Mouse (Mus musculus) CH12.LX (cell line): ENCODE data around the gene Speer4d. TPM values are rescaled to one million over a fixed set of nuclear protein-coding genes. Genes with fewer than 3 reads are reported as not detected.
"Not testable (repeated sequence)": the region's sequence is repeated elsewhere in the genome, so short reads cannot be mapped to it uniquely, and the experiment has no call there.

Experiments
- DNase-seq: peaks from one replicate; pipeline ENCODE4 v3.0.0-alpha.2; 2013; ENCODE audit errors: extremely low read depth
- H3K27ac ChIP-seq: 2 replicates; pipeline ENCODE4 v1.5.1; 2012; ENCODE audit warnings: low read depth, mild to moderate bottlenecking, control low read depth, moderate library complexity; ENCODE audit not compliant: insufficient read depth
- H3K27me3 ChIP-seq: replicated peaks from 2 replicates; pipeline ENCODE3; 2012; ENCODE audit warnings: inconsistent platforms
- H3K36me3 ChIP-seq, 2 experiments: replicated peaks in 1 of 2; 2 replicates each; pipeline versions ENCODE3 to v1.6.1; 2012; ENCODE audit warnings: inconsistent platforms in 1 of 2, low read length in 1 of 2, mild to moderate bottlenecking in 1 of 2, mixed read lengths in 1 of 2, moderate library complexity in 1 of 2; ENCODE audit not compliant: control insufficient read depth in 1 of 2, insufficient read depth in 1 of 2
- H3K4me1 ChIP-seq, 2 experiments: 2 replicates each; pipeline ENCODE4 v1.6.1; 2012; ENCODE audit warnings: inconsistent platforms in 1 of 2, moderate library complexity in 1 of 2; ENCODE audit not compliant: insufficient read depth in 2 of 2, control insufficient read depth in 1 of 2
- H3K4me2 ChIP-seq: 2 replicates; pipeline ENCODE4 v1.6.1; 2012; ENCODE audit warnings: low read depth, mild to moderate bottlenecking, control low read depth; ENCODE audit not compliant: poor library complexity, insufficient read depth, severe bottlenecking
- H3K4me3 ChIP-seq, 3 experiments: fragments of 150-350 bp in 1 of 3; sonication (generic) in 1 of 3; replicated peaks in 1 of 3; 2 replicates each; pipeline versions ENCODE3 to v1.5.1; 2011 to 2012; ENCODE audit warnings: low read depth in 2 of 3, low read length in 2 of 3, mild to moderate bottlenecking in 2 of 3, moderate library complexity in 2 of 3, control low read depth in 1 of 3, improper control_type of control experiment in 1 of 3, inconsistent platforms in 1 of 3, mixed read lengths in 1 of 3; ENCODE audit not compliant: poor library complexity in 1 of 3
- H3K79me2 ChIP-seq: replicated peaks from 2 replicates; pipeline ENCODE4 v1.6.1; 2012; ENCODE audit warnings: mild to moderate bottlenecking, moderate library complexity; ENCODE audit not compliant: control insufficient read depth, poor library complexity, insufficient read depth, severe bottlenecking; ENCODE audit errors: extremely low read depth
- H3K9ac ChIP-seq: 2 replicates; pipeline ENCODE4 v1.6.1; 2012; ENCODE audit warnings: low read depth, mild to moderate bottlenecking, control low read depth, moderate library complexity; ENCODE audit not compliant: insufficient read depth
- H3K9me3 ChIP-seq: replicated peaks from 2 replicates; pipeline ENCODE3; 2012; ENCODE audit warnings: low read length, inconsistent platforms, mixed read lengths
- CTCF ChIP-seq, 2 experiments: IDR thresholded peaks in 1 of 2; conservative IDR thresholded peaks in 1 of 2; 2 replicates each; pipeline ENCODE4 v1.5.1; 2011 to 2012; ENCODE audit warnings: low read depth in 2 of 2, low read length in 2 of 2, improper control_type of control experiment in 1 of 2, inconsistent platforms in 1 of 2, mild to moderate bottlenecking in 1 of 2, moderate library complexity in 1 of 2
- RAD21 ChIP-seq: IDR thresholded peaks from 2 replicates; pipeline ENCODE4 v1.6.1; 2011; ENCODE audit warnings: low read depth, mild to moderate bottlenecking, low read length, improper control_type of control experiment, moderate library complexity
- ZNF384 ChIP-seq: IDR thresholded peaks from 2 replicates; pipeline ENCODE4 v1.6.1; 2012; ENCODE audit warnings: low read depth, low read length, improper control_type of control experiment, inconsistent platforms
- dilution Hi-C: fragments of 300-500 bp; cut with MboI; formaldehyde crosslinking; loops from 2 replicates; pipeline ENCODE4 v1.14.3; 2020; ENCODE audit warnings: low sequenced_read_pairs; ENCODE audit not compliant: extremely low pct_unique_long_range_greater_than_20kb, extremely low pct_ligation_motif_present
- in situ Hi-C: fragments of 300-500 bp; cut with MboI; formaldehyde crosslinking; loops from 3 replicates; pipeline ENCODE4 v1.14.3; 2019; ENCODE audit warnings: low sequenced_read_pairs, low pct_ligation_motif_present, low pct_unique_long_range_greater_than_20kb, mixed read lengths
- polyA plus RNA-seq: library from polyadenylated mRNA; unstranded; fragments of >175 nt; gene quantifications from 2 replicates; pipeline ENCODE4 v1.2.1, GENCODE M21; 2012; ENCODE audit warnings: low read depth; ENCODE audit not compliant: insufficient read length
- total RNA-seq, 2 experiments: library from RNA; depleted of rRNA; stranded (reverse); fragments of 300-350 nt in 1 of 2; fragments of >200 nt in 1 of 2; gene quantifications; 2 replicates each; pipeline ENCODE4 v1.2.3; 2012 to 2014

Speer4d gene
- total and polyA plus RNA-seq, 3 experiments: not detected

DNA sequence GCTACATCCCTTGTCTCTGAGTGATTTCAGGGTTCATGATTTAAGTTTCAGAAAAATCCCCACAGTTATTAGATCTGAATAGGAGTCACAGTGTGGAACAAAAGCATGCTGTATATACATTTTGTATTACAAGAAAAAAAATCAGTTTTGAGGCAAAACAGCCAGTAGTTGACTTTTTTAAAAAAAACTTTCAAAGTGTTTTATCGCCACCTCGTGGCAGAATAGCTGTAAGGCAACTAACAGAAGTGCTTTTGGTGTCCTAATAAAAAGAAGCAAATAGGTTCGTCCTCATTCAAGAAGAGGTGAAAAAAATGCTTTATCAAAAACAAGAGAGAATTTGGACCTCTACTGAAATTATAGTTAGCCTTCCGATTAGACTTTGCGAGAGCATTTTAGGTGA, 11.2 kb downstream of the Speer4d start:
- peak; percentile 18 for DNase-seq
- in situ Hi-C loops, H3K27ac ChIP-seq, H3K79me2 ChIP-seq, H3K4me3 ChIP-seq, H3K4me1 ChIP-seq, H3K36me3 ChIP-seq, dilution Hi-C loops, H3K9ac ChIP-seq, H3K9me3 ChIP-seq, H3K4me2 ChIP-seq, H3K27me3 ChIP-seq: not testable (repeated sequence)
- TF ChIP-seq RAD21: peak; percentile 13
- TF ChIP-seq ZNF384: peak; percentile 64
- peak in 1 of 2 experiments; percentile 37; a peak in 2 of 4 replicates for TF ChIP-seq CTCF (conservative IDR thresholded peaks at IDR 0.05 in 1 of 2, IDR thresholded peaks at IDR 0.05 in 1 of 2; ENCODE audit: low read depth in 2 of 2, low read length in 2 of 2)

DNA sequence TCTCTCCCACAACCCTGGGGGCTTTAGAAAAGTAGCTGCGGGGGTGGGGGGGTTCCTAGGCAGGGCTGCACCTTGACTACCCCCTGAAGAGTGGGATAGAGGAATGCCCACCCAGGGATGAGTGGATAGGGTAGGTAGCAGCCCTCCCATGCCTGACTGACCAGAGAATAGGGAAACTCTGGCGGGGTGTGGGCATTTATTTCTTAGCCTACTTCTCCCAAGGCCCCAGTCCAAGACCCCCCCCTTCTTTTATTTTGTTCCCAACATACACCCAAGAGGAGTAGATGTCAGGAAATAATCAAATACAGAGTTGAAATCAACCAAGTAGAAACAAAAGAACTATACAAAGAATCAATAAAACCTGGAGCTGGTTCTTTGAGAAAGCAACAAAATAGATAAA, 18.8 kb downstream of the Speer4d start:
- H3K4me2 ChIP-seq, H3K9me3 ChIP-seq, H3K4me3 ChIP-seq, H3K27ac ChIP-seq, H3K9ac ChIP-seq, dilution Hi-C loops, H3K79me2 ChIP-seq, H3K27me3 ChIP-seq, DNase-seq, in situ Hi-C loops, H3K36me3 ChIP-seq, H3K4me1 ChIP-seq: not testable (repeated sequence)

DNA sequence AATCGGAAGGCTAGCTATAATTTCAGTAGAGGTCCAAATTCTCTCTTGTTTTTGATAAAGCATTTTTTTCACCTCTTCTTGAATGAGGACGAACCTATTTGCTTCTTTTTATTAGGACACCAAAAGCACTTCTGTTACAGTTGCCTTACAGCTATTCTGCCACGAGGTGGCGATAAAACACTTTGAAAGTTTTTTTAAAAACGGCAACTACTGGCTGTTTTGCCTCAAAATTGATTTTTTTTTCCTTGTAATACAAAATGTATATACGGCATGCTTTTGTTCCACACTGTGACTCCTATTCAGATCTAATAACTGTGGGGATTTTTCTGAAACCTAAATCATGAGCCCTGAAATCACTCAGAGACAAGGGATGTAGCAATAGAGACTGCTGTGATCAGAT, 26.8 kb downstream of the Speer4d start:
- H3K4me1 ChIP-seq, H3K27me3 ChIP-seq, H3K9me3 ChIP-seq, H3K9ac ChIP-seq, in situ Hi-C loops, dilution Hi-C loops, H3K79me2 ChIP-seq, H3K4me3 ChIP-seq, H3K27ac ChIP-seq, H3K36me3 ChIP-seq, H3K4me2 ChIP-seq, DNase-seq: not testable (repeated sequence)
- TF ChIP-seq CTCF (conservative IDR thresholded peaks at IDR 0.05 in 1 of 2, IDR thresholded peaks at IDR 0.05 in 1 of 2; ENCODE audit: low read depth in 2 of 2, low read length in 2 of 2) (peak in 1 of 2 experiments; percentile 9; a peak in 1 of 4 replicates), ZNF384 (peak; percentile 37; the same call in 1 of the 2 replicates)

DNA sequence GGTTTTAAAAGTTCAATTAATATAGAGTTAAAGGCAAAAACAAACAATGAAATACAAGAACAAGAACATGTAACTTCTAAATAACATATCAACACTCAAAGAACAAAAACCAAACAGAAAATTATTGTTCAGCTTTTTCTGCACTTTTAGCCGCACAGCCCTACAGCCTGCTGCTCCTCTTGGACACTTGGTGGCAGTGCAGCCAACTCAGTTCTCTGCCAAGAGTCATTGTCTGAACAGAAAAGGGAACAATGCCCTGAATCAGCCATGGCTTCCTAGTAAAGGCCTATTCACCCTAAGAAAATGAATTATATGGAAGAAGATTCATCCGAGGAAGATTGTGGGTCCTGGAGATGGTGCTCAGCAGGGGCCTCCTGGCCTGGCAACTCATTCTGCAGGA, 33.5 kb downstream of the Speer4d start:
- H3K9me3 ChIP-seq, H3K36me3 ChIP-seq, H3K4me1 ChIP-seq, H3K4me3 ChIP-seq, H3K4me2 ChIP-seq, dilution Hi-C loops, in situ Hi-C loops, H3K27ac ChIP-seq, H3K27me3 ChIP-seq, H3K79me2 ChIP-seq, H3K9ac ChIP-seq: not testable (repeated sequence)
- peak in 1 of 2 experiments; percentile 34; a peak in 2 of 4 replicates for TF ChIP-seq CTCF (conservative IDR thresholded peaks at IDR 0.05 in 1 of 2, IDR thresholded peaks at IDR 0.05 in 1 of 2; ENCODE audit: low read depth in 2 of 2, low read length in 2 of 2)
- peak; percentile 42 for DNase-seq

DNA sequence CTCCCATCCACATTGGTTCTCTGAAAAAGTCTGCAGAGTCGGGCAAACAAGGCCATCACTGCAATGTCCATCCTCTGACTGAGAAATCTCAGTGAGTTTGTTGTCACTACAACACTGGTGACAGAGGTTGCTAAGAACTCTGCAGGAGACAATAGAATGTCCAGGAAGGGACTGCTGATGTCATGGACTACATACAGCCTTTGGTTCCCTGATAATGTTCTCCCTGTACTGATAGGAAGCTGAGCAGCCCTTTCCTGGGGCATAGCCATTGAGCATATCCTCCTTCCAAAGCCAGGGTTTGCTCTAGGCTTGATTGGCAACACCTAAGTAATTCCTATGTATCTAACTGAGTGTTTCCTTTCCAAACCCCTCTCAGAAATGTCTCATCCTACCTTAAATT, 38.1 kb downstream of the Speer4d start, which contains the start of gene 4930572O03Rik:
Gene 4930572O03Rik (minus strand): TSS at position 101 of the 400 bp plus-strand sequence.
- H3K79me2 ChIP-seq, H3K27ac ChIP-seq, H3K36me3 ChIP-seq, in situ Hi-C loops, DNase-seq, dilution Hi-C loops, H3K4me1 ChIP-seq, H3K9me3 ChIP-seq, H3K9ac ChIP-seq, H3K4me2 ChIP-seq, H3K4me3 ChIP-seq, H3K27me3 ChIP-seq: not testable (repeated sequence)

DNA sequence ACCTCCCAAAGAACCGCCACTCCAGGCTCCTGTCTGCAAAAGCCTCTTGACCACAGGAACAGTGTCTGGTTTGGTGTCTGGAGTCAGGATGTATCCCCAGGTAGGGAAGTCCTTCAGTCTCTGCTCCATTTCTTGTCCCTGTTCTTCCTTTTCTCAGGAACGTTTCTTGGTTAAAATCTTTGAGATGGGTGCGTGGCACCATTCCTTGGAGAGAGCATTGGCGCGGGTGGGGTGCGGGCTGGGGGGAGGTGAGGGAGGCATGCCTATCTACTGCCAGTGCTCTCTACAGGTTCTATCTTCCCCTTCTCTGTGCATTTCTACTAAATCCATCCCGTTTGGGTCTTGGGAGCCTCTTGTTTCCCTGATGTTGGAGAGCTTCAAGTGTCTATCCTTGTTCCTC, 45.0 kb downstream of the Speer4d start:
- dilution Hi-C loops, H3K79me2 ChIP-seq, H3K36me3 ChIP-seq, in situ Hi-C loops, DNase-seq, H3K27ac ChIP-seq, H3K27me3 ChIP-seq, H3K9ac ChIP-seq, H3K4me1 ChIP-seq, H3K4me3 ChIP-seq, H3K4me2 ChIP-seq, H3K9me3 ChIP-seq: not testable (repeated sequence)
